Mouse (Mus musculus) common myeloid progenitor, adult 5-6 weeks (primary cell): ENCODE data around the gene Tmco4. TPM values are rescaled to one million over a fixed set of nuclear protein-coding genes. Genes with fewer than 3 reads are reported as not detected.

ENCODE experiments used
- ATAC-seq: replicated peaks from 2 replicates; pipeline ENCODE4 v1.8.0; 2016; ENCODE audit warnings: low read depth, mild to moderate bottlenecking, moderate TSS enrichment, inconsistent platforms; ENCODE audit not compliant: poor library complexity, severe bottlenecking
- total RNA-seq: library from RNA; stranded (forward); fragments of 200-1000, 187-1606 nt; gene quantifications from 2 replicates; pipeline ENCODE4 v1.2.3, GENCODE M21; 2017

Tmco4 gene
- 16.4 and 28.0 TPM in 2 replicates for total RNA-seq

DNA sequence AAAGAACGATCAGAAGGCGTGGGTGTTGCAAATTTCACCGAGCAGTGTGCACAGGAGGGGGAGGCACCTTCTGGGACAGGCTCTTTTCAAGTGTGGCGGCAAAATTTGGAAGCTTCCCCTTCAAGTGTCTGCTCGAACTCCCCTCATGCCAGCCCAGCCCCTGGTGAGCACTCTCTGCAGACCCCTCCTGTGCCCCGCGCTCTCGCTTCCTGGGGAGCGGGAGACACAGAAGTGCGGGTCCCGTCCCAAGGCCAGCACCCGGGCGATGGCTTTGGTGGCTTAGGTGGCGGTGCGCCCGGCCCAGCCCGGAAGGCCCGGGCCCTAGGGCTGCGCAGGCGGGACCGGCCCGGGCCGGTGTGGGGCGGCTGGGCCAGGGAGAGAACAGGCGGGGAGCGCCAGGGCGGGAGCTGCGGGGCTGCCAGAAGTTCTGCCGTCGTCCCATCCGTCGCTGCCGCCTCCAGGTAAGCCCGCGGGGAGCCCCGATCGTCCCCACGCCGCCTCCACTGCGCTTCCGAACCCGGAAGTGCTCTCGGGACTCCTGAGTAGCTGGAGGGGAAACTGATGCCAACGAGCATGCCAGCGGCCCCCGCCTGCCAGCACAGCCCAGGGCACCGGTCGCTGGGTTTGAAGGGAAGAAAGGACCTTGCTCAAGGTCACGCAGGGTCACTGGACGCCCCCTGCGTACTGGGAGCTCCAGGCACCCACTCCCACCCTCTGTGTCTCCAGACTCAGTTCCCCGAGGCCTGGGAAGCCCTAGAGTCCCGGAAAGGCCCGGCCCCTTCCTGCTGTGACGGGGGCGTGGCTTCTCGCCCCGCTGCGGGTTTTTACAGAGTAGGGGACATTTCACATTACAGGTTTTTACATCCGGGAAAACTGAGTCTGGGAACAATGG is at the start of gene Tmco4:
Tmco4 (plus strand) TSS at position 62 of the 892 bp plus-strand sequence.
- ATAC-seq = peak; percentile 77

DNA sequence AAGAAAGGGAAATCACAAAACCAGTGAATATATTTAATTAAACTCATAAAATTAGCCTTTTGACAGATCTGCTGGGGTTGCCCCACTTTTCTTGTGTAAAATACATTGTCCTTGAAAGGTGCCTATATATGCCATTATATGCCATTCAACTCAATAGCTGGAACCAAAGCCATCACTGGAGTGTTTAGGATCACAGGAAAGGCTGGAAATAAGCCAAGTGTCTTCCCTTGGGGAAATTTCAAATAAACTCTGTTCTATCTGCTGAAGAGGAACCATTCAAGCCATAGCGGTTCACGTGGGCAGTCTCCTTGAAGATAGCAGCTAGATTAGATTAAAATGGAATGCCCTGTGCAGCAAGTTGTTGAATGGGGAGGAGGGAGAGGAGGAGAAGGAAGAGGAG is 47.1 kb upstream of the Tmco4 start:
- ATAC-seq = no peak

DNA sequence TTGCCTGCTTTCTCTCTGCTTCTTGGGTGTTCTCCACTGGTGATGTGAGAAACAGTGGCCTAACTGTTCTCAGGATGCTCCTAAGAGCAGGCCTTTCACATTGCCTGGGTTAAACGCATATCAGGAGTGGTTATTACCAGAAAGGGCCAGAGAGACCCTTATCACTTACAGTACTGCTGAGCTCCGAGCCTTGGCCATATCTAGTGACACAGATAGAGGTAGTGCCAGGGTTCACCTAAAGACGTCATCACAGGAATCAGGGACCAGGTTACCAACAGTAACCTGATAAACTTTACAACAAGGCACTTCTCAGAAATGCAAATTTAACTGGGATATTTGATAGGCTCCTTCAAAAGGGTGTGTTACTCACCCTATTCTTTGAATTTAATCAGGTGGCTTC is 38.8 kb upstream of the Tmco4 start:
- ATAC-seq = no peak

DNA sequence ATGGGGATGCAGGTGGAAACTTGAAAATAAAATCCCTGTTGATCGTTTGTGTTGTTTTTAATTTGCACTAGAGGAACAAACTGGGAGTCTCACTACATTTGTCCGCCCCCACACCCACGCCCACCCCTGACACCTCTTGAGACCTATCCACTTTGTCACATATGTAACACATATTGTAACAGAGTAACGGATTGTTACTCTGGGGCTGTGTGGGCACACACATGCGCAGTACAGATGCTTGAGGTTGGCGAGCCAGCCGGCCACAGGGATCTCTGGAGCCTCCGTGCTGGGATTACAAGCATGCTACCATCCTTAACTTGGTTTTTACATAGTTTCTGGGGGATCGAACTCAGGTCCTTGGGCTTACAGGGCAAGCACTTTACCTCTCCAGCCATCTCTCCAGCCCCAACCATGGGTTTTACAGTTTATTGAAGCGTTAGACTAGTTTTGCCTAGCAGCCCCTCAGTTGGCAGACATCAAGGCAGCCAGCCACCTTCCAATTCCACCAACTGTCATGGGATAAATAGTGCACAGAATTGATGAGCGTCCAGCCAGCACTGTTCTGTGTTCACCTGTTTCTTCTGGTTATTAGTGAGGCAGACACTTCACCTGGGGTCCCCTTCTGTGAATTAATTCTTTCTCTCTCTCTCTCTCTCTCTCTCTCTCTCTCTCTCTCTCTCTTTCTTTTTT is 38.1 kb upstream of the Tmco4 start:
- ATAC-seq = no peak

DNA sequence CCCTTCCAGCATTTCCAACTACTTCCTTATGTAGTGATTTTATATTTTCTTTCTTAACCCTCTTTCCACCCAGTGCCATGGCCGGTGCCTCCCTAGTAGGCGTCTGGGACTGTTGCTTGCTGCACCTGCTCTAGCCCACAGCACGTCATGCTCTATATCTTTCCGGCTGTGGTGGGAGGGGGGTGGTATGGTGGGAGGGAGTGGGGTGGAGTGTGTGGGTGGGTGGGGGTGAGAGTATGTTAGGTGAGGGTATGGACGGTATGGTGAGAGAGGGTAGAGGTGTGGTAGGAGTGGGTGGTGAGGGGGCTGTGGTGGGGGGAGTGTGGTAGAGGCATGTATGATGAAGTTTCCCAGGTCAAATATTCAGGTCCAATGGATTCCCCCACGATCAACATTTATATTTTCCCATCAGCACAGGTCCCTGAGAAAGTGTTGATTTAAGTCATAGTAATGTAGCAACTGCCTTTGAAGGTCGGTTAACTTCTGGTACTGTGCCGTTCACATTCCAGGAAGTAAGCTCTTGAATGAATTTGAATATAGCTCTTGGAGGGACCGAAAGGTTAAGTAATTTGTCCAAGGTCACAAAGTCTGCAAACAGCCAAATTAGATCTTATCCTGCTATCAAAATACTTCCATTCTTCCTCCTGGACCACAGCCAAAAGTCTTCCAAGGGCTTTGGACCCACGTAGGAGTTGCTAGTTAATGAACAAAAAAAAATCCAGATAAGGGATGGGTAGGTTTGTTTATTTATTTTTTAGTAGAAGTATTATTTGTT is 34.0 kb upstream of the Tmco4 start:
- ATAC-seq = no peak

DNA sequence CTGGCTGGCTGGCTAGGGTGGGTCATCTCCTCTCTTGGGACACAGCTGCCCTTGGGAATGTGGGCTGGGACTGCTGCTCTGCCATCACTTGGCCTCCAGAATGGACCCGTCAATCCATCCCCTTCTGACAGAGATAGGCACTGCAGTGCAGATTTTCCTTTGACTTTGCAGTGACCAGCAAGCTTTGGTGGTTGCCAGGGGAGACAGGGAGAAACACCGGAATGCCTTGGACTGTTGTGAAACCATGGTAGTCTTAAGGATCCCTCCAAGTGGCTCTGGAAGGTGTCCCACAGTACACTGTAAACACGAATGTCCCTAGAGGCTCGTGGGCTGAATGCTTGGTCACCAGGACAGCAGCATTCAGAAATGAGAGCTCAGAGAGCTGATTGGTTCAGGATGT is 33.2 kb upstream of the Tmco4 start:
- ATAC-seq = no peak

DNA sequence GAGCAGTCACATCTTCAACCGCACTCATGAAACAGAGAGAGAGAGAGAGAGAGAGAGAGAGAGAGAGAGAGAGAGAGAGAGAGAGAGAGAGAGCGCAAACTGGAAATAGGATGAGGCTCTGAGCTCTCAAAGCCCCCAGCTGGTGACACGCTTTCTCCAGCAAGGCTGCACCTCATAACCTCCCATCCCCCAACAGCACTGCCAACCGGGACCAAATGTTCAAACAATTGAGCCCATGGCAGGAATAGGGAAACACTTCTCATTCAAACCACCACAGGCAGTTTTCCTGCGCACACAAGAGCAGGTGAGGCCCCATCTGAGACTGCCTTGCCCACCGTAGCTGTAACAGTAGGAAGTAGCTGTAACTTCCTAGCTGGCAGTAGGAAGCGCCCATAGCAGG is 31.3 kb upstream of the Tmco4 start:
- no peak for ATAC-seq

DNA sequence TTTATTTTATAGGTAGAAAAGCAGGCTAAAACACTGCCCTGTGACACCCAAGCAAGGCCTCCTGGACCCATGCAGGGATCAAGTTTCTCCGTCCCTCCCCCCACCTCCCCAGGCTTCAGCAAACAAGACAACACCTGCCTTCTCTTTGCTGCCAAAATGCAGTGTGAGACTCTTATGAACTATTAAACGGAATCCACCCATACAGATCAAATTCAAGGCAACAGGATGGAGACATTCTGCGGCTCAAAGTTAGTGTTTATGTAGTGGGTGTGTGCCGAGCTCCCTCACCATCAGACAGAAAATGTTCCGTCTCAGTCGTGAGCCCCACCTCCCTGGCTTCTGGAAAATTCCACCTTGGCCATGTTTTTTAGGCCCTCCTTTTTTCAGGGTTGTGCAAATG is 30.7 kb upstream of the Tmco4 start:
- ATAC-seq = no peak

DNA sequence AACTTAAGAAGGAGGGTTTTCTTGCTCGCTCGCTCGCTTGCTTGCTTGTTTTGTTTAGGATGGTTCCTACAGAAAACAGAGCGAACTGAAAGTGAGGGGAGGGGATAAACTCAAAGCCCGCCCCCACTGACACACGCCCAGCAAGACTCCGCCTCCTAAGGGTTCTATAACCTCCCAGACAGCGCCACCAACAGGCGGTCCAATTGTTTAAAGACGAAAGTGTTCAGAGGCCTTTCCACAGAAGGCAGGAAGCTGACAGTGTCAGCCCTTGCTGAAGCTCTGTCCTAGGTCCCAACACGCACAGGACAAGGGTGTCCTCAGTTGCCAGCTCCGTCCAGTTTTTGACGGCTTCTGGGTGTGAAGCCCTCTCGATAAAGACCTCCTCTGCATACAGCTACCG is 29.0 kb upstream of the Tmco4 start:
- ATAC-seq = peak; percentile 100

DNA sequence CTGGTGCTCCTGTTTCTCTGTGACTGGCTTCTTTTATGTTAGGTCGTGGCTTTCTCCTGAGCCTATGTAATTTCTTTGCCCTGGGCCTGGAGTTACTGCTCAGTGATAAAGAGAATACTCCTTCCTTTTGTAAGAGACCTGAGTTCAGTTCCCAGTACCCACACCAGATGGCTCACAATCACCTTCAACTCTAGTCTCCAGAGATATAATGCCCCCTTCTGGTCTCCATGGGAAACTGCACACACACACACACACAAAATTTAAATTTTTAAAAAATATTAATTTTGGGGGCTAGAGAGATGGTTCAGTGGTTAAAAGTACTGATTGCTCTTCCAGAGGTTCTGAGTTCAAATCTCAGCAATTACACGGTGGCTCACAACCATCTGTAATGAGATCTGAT is 24.4 kb upstream of the Tmco4 start:
- ATAC-seq = no peak

DNA sequence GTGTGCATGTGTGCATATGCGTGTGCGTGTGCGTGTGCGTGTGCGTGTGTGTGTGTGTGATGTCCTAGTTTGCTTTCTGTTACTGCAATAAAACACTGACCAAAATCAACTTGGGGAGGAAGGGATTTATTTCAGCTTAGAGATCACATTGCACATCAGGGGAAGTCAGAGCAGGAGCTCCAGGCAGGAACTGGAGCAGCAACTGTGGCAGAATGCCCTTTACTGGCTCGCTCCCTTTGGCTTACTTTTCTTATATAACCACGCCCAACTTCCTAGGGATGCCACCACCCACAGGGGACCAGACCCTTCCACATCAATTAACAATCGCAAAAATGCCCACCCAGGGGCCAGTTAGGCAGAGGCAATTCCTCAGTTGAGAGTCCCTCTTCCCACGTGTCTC is 14.1 kb upstream of the Tmco4 start:
- no peak for ATAC-seq

DNA sequence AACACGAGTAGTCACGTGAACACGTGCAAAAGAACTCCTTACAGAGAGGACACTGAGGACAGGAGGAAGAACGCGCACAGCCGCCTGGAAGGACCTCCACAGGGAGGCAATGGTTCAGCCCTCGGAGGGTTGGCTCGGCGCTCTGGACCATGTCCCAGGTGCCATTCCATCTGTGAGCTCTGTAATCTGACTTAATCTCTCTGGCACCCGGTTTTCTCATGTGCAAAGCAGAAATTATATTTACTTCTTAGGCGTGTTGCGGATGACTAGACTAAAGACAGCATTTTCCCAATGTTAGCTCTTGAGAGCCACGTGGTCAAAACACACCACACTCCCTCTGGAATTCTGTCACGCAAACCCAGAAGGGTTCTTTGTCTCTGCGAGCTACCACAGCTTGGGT is 13.6 kb upstream of the Tmco4 start:
- no peak for ATAC-seq

DNA sequence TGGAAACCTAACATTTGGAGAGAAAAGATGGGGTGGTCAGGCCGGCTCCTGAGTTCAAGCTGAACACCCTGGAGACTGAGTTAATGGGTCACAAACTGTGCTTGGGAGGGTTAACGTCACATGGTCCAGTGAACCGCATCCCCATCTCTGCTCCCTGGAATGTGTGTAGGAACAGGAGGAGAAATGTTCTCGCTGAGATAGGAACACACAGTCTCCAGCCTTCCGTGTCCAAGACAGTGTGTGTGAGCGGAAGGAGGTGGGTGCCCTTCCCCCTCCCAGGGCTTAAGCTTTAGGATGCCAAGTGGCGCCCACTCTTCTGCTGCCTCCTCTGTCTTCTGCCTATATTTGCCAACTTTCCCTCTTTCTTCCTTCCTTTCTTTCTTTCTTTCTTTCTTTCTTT is 12.8 kb upstream of the Tmco4 start:
- ATAC-seq = 0 out of 2 replicates have a peak, but pooled peaks have one; percentile 11

DNA sequence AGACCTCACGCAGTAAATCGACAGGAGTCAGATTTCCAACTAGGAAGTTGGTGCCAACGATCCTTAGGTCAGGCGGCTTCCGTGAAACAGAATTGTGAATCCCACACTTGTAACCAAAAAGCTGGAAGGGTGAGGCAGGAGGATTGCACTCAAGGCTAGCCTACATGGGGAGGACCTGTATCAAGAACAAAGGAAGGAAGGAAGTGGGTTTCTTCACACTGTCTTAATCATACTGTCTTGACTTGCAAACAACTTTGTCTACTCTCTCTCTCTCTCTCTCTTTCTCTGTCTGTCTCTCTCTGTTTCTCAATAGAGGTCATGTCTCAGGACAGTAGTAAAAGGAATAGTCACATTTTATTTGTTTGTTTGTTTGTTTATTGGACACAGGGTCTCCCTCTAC is 10.0 kb upstream of the Tmco4 start:
- ATAC-seq = 0 out of 2 replicates have a peak, but pooled peaks have one; percentile 32

DNA sequence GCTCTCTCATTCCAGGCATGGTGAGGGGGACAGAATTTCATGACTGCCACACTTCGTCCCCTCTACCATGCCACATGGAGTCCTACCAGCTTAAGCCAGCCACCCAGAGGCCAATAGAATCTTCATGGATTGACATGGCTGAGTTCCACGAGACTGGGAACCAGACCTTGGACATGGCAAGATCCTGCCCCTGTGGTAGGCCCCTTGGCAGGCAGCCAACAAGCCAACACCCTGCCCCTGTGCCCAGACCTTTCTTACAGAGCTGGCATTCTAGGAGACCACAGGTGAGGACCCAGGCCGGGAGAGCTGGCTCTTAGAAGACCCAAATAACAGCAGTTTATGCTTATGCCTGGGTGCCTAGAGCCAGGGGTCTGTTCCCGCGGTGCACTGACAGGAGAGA is 6.8 kb upstream of the Tmco4 start:
- no peak for ATAC-seq

DNA sequence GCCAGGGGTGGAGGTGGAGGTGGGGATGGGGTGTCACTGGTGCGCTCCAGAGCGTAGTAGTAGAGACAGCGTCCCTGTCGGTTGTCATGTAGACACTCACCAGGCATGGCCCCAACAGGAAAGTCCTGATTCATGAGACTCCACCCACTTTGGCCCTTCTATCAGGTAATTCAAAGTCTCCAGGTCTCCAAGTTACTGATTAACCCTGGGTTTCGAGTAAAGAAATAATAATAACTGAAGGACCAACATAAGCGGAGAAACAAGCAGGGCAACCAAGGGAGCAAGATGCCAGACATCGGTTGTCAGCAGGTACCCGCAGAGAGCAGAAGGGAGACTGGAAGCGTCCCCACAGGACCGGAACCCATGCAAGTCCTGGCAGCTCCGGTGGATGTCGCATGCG is 5.8 kb upstream of the Tmco4 start, which contains the start of gene Rnf186:
Rnf186 (plus strand) TSS at position 247 of the 400 bp plus-strand sequence.
- ATAC-seq = no peak

DNA sequence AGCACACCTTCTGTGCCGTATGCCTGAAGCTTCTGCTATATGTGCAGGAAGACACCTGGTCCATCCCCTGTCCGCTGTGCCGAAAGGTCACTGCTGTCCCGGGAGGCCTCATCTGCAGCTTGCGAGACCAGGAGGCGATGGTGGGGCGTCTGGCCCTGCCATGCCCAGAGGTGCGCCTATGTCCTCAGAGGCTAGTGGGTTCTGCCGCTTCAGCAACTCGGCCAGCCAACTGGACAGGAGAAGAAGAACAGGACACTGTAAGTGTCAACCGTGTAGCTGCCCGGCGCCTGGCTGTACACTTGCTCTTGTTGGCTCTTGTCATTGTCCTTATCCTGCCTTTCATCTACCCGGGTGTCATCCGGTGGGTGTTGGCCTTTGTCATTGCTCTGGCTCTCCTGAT is 5.2 kb upstream of the Tmco4 start:
- ATAC-seq = no peak

DNA sequence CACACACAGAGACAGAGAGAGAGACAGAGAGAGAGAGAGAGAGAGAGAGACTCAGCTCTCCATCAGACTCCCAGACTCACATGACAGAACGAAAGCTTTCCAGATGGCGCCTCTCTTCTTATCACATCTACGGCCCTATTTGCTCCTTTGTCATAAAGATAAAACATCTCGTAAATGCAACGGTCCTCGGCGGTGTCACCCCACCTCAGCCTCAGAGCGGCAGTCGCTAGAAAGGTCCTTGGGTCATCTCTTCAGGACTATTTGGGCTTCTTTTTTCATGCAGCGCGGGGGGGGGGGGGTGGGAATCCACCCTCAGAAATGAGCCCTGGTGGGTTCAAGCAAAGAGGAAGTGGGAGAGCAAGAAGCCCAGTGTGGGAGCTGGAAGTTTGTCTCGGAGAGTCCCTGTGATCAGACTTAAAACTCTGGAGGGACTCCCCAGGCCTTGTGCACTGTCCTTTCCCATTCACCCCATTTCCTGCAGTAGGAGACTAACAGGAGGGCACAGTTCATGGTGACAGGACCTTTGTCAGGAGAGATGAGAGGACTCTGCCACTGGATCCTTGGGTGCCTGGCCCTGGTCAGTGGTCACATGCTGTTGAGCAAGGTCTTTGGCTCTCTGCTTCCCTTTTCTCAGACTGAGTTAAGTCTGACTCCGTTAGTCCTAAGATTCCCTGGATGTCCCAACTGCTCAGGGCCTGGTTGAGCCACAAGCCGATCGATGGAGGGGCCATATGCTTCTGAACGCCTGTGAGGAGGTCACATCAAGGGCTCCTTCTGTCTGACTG is 3.7 kb upstream of the Tmco4 start:
- no peak for ATAC-seq

DNA sequence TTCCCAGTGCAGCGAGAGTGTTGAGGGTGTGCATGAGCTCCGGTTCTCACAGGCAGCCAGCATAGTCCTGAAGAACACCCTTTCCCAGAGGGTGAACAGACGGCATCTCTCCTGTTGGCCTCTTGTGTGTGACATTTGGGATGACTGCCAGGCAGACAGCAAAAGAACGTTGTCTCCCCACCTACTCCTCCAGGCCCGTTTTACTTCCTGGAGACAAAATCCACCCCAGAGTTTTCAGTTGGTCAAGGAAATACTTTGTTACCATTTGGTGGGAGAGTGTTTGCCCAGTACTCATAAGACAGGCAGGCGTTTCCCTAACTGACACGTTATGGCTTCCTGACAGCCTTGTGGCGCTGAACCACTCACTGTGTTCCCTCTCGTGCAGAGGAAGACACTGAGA is 3.0 kb upstream of the Tmco4 start:
- no peak for ATAC-seq

DNA sequence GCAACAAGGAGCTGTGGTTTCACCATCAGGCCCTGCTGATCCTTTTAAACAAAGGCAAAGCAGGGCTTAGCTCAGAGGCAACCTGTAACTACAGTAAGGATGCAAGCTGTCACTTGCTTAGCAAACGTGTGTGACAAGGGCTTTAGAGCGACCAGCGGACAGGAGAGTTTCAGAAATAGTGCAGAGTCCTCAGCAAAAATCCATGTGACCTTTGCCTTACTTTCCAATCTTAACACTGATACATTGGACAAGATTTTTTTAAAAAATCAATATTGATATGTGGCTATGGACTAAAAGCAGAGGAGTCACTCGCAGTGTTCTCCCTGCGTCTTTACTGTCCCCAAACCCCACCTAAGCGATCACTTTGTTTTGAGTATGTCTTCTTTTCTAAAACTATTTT is 1.3 kb upstream of the Tmco4 start:
- ATAC-seq = no peak
